In genomic region chr17:64863817-64864216, GRCm38 (mm10) we compare ENCODE assay signal across 24 mouse cellular contexts. TPM values are rescaled to one million over a fixed set of nuclear protein-coding genes. Genes with fewer than 3 reads are reported as not detected.
"Had no signal": no experiment of that assay in that cellular context is flagged by ENCODE, and none has a peak within 500 bp of the region (broad histone marks: within the 10 kb centered on the region; RNA-seq: fewer than 3 reads in every experiment).

No protein-coding gene starts in this region.

- DNase-seq: lung, adult 2 months; lung, postnatal 14 days; lung, postnatal 36 days; right cerebral cortex, postnatal 14 days; thymus, adult 2 months; thymus, postnatal 25 days; thymus, postnatal 4 days had no signal

- ATAC-seq: lung, postnatal 0 days; midbrain, embryonic 13.5 days; midbrain, embryonic 15.5 days had no signal

- H3K4me1 ChIP-seq: lung, embryonic 15.5 days; midbrain, embryonic 13.5 days; midbrain, embryonic 15.5 days; neural tube, embryonic 12.5 days; stomach, embryonic 15.5 days had no signal

- H3K36me3 ChIP-seq: lung, embryonic 15.5 days; midbrain, embryonic 13.5 days; midbrain, embryonic 15.5 days; neural tube, embryonic 12.5 days; stomach, embryonic 15.5 days had no signal

- H3K4me3 ChIP-seq: lung, embryonic 15.5 days; megakaryocyte, embryonic 14.5 days; midbrain, embryonic 13.5 days; midbrain, embryonic 15.5 days; neural tube, embryonic 12.5 days; stomach, embryonic 15.5 days had no signal

- H3K4me2 ChIP-seq: lung, embryonic 15.5 days; midbrain, embryonic 11.5 days; midbrain, embryonic 13.5 days; midbrain, embryonic 15.5 days; neural tube, embryonic 12.5 days; stomach, embryonic 15.5 days had no signal

- H3K9ac ChIP-seq: lung, embryonic 15.5 days; midbrain, embryonic 13.5 days; midbrain, embryonic 15.5 days; neural tube, embryonic 12.5 days; stomach, embryonic 15.5 days had no signal

- H3K27me3 ChIP-seq: lung, embryonic 15.5 days; midbrain, embryonic 13.5 days; midbrain, embryonic 15.5 days; neural tube, embryonic 12.5 days; stomach, embryonic 15.5 days had no signal

- H3K27ac ChIP-seq: lung, embryonic 15.5 days; macrophage; midbrain, embryonic 13.5 days; midbrain, embryonic 15.5 days; neural tube, embryonic 12.5 days; stomach, embryonic 15.5 days; stomach, postnatal 0 days had no signal

- H3K9me3 ChIP-seq: lung, embryonic 15.5 days; midbrain, embryonic 15.5 days; neural tube, embryonic 12.5 days; stomach, embryonic 15.5 days had no signal

RNA-seq across cellular contexts. Expression of gene 4930583I09Rik, which starts 27.9 kb away (rescaled TPM):
- total RNA-seq: megakaryocyte progenitor cell, adult 5-6 weeks; midbrain, postnatal 0 days; monocyte, adult 5-6 weeks; neutrophil, adult 5-6 weeks had no signal
- polyA plus RNA-seq: lung, adult 2 months; lung, embryonic 15.5 days; lung, postnatal 0 days; macrophage; midbrain, embryonic 11.5 days; midbrain, embryonic 13.5 days; midbrain, embryonic 15.5 days; midbrain, postnatal 0 days; neural tube, embryonic 12.5 days; neural tube, embryonic 14.5 days; spleen, adult 2 months; stomach, embryonic 15.5 days; stomach, postnatal 0 days; thymus, adult 2 months; urinary bladder, adult 2 months had no signal
